Mouse (Mus musculus): ENCODE data around the gene Rasef. TPM values are rescaled to one million over a fixed set of nuclear protein-coding genes. Genes with fewer than 3 reads are reported as not detected.
"Not testable (repeated sequence)": the region's sequence is repeated elsewhere in the genome, so short reads cannot be mapped to it uniquely, and the experiment has no call there.

The Rasef gene
- under 1 TPM; 0.10 to 0.20 TPM for total RNA-seq (2021)
- long read RNA-seq, experiment 1, result 0 reads
- long read RNA-seq, experiment 2, result 0 reads

DNA sequence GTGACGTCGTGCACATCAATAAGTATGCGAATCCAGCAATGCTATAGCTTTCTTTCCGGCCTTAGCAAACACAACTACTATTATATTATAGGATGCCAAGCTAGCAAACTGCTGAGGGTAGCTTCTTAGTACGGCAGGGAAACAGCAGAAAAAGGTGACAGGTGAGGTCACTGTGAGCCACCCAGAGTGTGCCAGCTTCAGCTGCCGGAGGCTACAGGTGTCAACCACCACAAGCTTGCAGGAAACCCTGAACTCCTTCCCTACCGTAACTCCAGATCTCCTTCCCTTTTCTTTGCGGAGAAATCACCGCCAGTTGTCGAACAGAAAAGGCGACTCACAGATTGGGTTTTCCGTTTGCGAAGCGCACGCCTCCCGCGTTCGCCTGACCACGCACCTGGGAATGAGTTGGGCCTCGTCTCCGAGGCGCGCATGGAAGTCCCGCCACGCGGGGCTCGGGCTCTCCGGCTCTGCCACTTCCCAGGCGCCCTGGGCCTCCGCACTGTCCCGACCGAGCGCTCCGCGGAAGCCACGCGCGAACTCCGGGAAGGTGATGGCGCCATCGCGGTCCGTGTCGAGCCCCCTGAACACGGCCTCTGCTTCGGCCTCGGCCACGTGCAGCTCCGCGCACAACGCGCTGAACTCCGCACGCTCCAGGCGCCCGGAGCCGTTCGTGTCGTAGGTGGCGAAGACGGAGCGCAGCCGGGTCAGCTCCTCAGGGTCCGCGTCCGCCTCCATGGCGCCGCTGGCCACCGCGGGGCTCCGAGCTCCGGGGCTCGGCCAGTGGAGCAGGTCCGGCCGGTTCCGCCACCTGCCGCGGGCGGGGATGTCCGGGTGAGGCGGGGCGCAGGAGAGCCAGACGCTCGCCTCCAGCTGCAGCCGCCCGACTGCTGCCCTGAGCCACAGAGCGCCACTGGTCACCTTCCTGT lies at the start of gene Rasef:
Gene Rasef (minus strand): TSS at position 735 of the 926 bp plus-strand sequence.
- peak in 1 of 2 experiments; percentile 16 for DNase-seq (ENCODE audit: low spot score in 2 of 2)

DNA sequence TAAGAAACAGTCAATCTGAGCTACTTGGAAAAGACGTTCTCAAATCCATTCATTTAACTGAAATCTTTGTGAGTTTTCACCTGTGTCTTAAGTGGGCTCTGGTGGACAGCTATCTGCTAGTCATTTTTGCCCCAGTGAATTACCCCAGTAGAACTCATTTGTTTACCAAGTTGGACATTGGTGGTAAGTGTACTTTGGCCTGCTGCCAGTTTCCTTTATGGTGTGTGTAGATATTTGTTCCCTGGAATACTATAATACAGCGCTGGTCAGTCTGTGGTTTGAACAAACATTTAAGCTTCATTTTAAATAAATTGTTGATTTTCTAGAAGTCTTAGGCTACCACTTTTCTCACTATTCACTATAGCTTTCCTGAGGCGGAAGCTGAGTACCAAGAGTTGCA lies 35.8 kb upstream of the Rasef start:
- no peak for DNase-seq (ENCODE audit: low spot score in 2 of 2)

- DNase-seq (ENCODE audit: low spot score in 2 of 2), result no peak
Observed at GRCm38 (mm10) chr4:73791186-73791540, 369 bp upstream of the Rasef start.

DNA sequence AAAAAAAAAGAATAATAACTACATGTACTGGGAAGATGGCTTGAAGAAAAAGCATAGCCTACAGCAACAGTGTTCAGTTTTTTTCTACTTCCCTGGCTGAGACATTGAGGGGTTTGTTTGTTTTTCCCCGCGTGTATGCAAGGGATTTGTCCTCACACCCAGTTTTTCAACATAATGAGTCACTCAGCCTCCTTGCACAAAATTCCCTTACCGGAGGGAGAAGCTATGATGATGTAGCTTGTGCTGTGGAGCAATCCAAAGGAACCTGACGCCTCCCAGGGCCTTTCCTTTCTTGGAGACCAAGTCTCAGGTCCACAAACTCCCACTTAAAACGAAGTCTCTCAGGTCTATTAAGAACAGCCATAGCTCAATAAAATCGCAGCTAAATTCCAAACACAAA lies 1.3 kb downstream of the Rasef start:
- no peak for DNase-seq (ENCODE audit: low spot score in 2 of 2)

GRCm38 (mm10) chr4:73788076-73788730 lies 2.6 kb downstream of the Rasef start:
- no peak for DNase-seq (ENCODE audit: low spot score in 2 of 2)

DNA sequence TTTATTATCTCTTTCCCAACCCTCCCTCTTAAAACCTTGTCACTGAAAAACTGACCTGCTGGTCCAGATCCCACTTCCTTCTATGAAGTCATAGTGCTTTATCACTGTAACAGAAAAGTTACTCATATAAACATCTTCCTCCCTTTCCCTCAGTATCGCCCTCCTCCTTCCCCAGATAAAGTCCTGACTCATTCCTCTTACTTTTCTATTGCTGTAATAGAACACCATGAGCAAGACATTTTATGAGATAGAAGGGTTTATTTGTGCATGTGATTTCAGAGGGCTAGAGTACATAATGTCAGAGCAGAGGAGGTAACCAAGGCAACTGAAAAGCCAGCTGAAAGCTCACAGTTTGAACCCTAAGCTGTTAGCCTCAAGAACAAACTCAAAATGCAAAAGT lies 6.6 kb downstream of the Rasef start:
- no peak for DNase-seq (ENCODE audit: low spot score in 2 of 2)

DNA sequence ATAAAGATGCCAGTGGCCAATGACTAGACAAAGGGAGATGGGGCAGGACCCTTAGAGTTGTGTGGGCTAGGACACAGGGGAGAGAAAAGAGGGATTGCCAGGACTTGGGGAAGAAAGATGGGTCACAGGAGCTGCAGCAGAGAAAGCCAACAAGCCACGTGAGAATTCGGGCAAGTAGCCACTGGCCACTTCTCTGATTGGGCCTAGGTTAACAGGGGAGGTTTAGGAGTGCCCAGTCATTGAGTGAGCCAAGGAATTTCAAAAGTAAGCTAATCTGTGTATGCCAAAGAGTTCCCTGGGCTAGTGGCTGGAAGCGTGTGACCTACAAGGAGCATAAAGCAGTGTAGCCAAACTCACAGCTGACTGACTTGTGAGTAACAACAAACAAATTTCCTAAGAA lies 9.7 kb downstream of the Rasef start:
- DNase-seq (ENCODE audit: low spot score in 2 of 2), result no peak

DNA sequence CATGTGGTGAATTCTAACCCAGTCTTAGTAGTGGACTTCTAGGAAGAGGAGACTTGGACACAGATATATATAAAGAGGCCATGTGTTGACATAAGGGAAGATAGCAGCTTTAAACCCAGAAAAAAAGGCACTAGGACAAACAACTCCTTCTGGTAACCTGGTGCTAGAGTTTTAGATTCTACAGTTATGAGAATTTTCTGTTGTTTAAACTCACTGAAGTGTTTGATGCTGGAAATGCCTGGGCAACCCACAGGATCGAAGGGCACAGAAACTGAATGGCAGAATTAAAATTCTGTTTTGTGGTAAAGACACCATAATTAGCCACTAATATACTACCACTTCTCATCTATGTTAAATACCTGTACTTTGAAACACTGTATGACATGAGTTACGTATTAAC lies 15.5 kb downstream of the Rasef start:
- DNase-seq (ENCODE audit: low spot score in 2 of 2), result no peak

GRCm38 (mm10) chr4:73773831-73774810 lies 16.7 kb downstream of the Rasef start:
- no peak for DNase-seq (ENCODE audit: low spot score in 2 of 2)

- DNase-seq (ENCODE audit: low spot score in 2 of 2), result no peak
Observed at GRCm38 (mm10) chr4:73772028-73772427, 18.8 kb downstream of the Rasef start.

DNA sequence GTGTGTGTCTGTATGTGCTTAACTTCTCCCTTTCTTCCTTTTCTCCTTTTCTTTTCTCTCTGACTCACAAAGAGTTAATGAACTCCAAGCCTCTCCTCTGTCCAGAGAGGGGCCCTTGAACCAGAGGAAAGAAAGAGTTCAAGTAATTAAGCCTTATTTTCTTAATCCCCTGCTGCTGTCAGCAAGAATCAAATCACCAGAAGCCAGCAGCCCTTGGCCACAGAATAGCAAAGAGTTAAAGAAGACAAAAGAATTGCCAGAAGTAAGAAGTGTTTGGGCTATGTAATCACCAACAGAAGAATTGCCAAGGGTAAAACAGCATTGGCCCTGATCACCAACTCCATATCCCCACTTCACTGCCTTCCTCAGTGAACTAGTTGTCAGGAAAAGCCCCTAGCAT lies 20.2 kb downstream of the Rasef start:
- DNase-seq (ENCODE audit: low spot score in 2 of 2), result no peak

DNA sequence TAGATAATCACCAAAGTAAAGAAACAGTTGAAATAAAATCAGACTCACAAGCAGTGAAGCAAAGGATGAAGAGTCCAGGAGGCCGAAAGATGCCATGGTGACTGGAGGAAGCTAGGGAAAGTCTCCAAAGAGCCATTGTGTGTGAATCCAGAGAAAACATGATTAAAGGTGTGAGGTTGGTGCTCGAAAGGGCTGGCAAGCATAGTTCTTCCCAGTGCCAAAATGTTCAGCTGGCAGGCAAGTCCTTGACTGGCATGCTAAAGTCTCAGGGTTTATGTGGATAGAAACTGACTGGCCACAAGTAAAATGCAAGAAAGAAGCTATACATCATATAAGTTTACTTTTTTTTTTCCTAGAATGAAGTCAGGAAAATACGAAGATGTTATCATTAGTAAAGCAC lies 22.6 kb downstream of the Rasef start:
- DNase-seq (ENCODE audit: low spot score in 2 of 2), result no peak

GRCm38 (mm10) chr4:73748219-73748618 lies 42.6 kb downstream of the Rasef start:
- no peak for DNase-seq (ENCODE audit: low spot score in 2 of 2)

- DNase-seq (ENCODE audit: low spot score in 2 of 2), result no peak
Observed at GRCm38 (mm10) chr4:73739439-73739838, 51.4 kb downstream of the Rasef start.

DNA sequence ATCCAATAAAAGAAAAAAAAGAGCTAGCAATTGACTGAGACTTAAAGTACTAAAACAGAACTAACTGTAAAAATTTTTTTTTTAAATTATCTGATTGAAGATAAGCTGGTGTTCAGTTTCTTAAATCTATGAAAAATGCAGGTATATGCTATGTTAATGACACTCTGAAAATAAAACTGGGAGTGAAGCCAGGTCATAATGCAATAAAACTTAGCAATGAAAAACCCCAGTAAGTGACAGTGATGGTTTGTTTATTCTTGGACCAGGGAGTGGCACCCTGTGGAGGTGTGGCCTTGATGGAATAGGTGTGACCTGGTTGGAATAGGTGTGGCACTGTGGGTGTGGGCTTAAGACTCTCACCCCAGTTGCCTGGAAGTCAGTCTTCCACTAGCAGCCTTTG lies 71.0 kb downstream of the Rasef start:
- no peak for DNase-seq (ENCODE audit: low spot score in 2 of 2)

DNA sequence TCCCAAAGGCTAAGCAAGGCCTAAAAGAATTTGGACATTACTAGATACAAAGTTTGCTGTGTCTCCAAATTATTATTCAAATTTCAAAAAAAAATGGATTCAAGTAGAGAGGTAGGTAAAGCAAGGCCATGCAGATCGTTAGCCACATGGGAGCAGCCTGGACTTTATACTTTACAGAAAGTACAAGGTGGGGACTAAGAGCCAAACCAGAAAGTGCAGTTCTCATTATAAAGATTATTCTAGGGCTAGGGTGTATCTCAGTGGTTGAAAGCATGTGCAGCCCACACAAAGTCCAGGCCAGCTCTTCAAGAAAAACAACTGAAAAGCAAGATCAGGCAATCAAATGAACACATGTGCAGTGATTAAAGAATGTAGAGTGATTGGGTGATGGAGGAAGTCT lies 72.0 kb downstream of the Rasef start:
- DNase-seq (ENCODE audit: low spot score in 2 of 2), result no peak

DNA sequence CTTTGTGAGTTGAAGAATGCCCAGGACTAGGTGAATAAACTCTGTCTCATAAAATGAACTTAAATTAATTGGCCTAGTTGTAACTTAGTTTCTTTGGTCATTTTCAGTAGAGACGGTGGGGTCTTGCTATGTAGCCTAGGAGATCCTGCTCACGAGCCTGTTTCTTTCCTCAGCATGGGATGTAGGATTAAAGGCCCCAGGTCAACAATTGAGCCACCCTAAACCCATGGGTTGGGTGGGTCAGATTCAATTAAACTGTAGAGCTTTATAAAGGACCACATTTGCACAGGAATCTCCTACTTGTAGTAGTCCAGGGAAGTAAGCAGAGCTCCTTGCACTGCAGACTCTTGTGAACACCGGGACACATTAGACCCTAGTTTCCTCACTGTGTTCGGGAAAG lies 107.6 kb downstream of the Rasef start, which contains the start of gene Gm428:
Gene Gm428 (plus strand): TSS at position 301 of the 400 bp plus-strand sequence.
- DNase-seq (ENCODE audit: low spot score in 2 of 2), result not testable (repeated sequence)

- not testable (repeated sequence) for DNase-seq (ENCODE audit: low spot score in 2 of 2)
Observed at GRCm38 (mm10) chr4:73668054-73668453, 122.7 kb downstream of the Rasef start, which contains the start of gene Gm11239. Gene Gm11239 (plus strand): TSS chr4:73668354.

All from adrenal gland, adult 18-20 months (tissue).